Mouse (Mus musculus): ENCODE data around the gene Trmt44.
A peak's percentile ranks its signal among the peaks of the same experiment; 100 is the strongest.
"Not testable (repeated sequence)": the region's sequence is repeated elsewhere in the genome, so short reads cannot be mapped to it uniquely, and the experiment has no call there.

Gene Trmt44

GRCm38 (mm10) chr5:35584259-35584658 is 9.4 kb upstream of the Trmt44 start:
- DNase-seq, result not testable (repeated sequence)

- DNase-seq, result no peak
Measured at GRCm38 (mm10) chr5:35583221-35583783, 8.4 kb upstream of the Trmt44 start.

GRCm38 (mm10) chr5:35582445-35583220 is 7.8 kb upstream of the Trmt44 start, which contains the start of gene Acox3:
TSS of gene Acox3 (plus strand) at chr5:35583040.
- peak; percentile 96 for DNase-seq

- DNase-seq, result no peak
Measured at GRCm38 (mm10) chr5:35580156-35580922, 5.5 kb upstream of the Trmt44 start.

- DNase-seq, result no peak
Measured at GRCm38 (mm10) chr5:35579247-35579893, 4.5 kb upstream of the Trmt44 start.

- DNase-seq, result no peak
Measured at GRCm38 (mm10) chr5:35578411-35578810, 3.5 kb upstream of the Trmt44 start.

GRCm38 (mm10) chr5:35576409-35577020 is 1.6 kb upstream of the Trmt44 start:
- DNase-seq, result no peak

- no peak for DNase-seq
Measured at GRCm38 (mm10) chr5:35571546-35571945, 3.3 kb downstream of the Trmt44 start.

GRCm38 (mm10) chr5:35566632-35567031 is 8.2 kb downstream of the Trmt44 start:
- DNase-seq, result no peak

- no peak for DNase-seq
Measured at GRCm38 (mm10) chr5:35565217-35565616, 9.7 kb downstream of the Trmt44 start.

- peak; percentile 72 for DNase-seq
Measured at GRCm38 (mm10) chr5:35563449-35563848, 11.4 kb downstream of the Trmt44 start.

GRCm38 (mm10) chr5:35562616-35563015 is 12.3 kb downstream of the Trmt44 start:
- DNase-seq, result no peak

GRCm38 (mm10) chr5:35559447-35559846 is 15.4 kb downstream of the Trmt44 start:
- DNase-seq, result no peak

- DNase-seq, result peak; percentile 48
Measured at GRCm38 (mm10) chr5:35557946-35558621, 16.8 kb downstream of the Trmt44 start.

GRCm38 (mm10) chr5:35556393-35556792 is 18.5 kb downstream of the Trmt44 start:
- no peak for DNase-seq

- no peak for DNase-seq
Measured at GRCm38 (mm10) chr5:35552838-35553539, 21.9 kb downstream of the Trmt44 start.

- no peak for DNase-seq
Measured at GRCm38 (mm10) chr5:35551855-35552837, 22.7 kb downstream of the Trmt44 start.

GRCm38 (mm10) chr5:35546127-35546526 is 28.7 kb downstream of the Trmt44 start:
- no peak for DNase-seq

GRCm38 (mm10) chr5:35541059-35541790 is 33.6 kb downstream of the Trmt44 start:
- peak; percentile 53 for DNase-seq

Data from embryo, embryonic 11 days (tissue).